Mouse (Mus musculus): ENCODE data around the gene Stim1.
A peak's percentile ranks its signal among the peaks of the same experiment; 100 is the strongest.

Gene Stim1

GRCm38 (mm10) chr7:102266401-102267042 is 1.1 kb upstream of the Stim1 start:
- Histone ChIP-seq H3K4me3 (replicated peaks; ENCODE audit: low read length) (peak overlapping the region; percentile 98), H3K36me3 (ENCODE audit: insufficient read depth, low read length) (no peaks in the 10 kb centered on the region), H3K9me3 (ENCODE audit: low read length) (no peaks in the 10 kb centered on the region), H3K27me3 (ENCODE audit: insufficient read depth, low read length) (peaks cover 38% of the 10 kb centered on the region), H3K4me1 (replicated peaks; ENCODE audit: low read depth, low read length) (peaks cover 21% of the 10 kb centered on the region)
- TF ChIP-seq POU5F1 (IDR thresholded peaks at IDR 0.05; ENCODE audit: borderline replicate concordance, low read length) (no peak), NANOG (IDR thresholded peaks at IDR 0.05; ENCODE audit: borderline replicate concordance, low read length) (no peak), CTCF (conservative IDR thresholded peaks at IDR 0.05; ENCODE audit: low read length) (no peak)

DNA sequence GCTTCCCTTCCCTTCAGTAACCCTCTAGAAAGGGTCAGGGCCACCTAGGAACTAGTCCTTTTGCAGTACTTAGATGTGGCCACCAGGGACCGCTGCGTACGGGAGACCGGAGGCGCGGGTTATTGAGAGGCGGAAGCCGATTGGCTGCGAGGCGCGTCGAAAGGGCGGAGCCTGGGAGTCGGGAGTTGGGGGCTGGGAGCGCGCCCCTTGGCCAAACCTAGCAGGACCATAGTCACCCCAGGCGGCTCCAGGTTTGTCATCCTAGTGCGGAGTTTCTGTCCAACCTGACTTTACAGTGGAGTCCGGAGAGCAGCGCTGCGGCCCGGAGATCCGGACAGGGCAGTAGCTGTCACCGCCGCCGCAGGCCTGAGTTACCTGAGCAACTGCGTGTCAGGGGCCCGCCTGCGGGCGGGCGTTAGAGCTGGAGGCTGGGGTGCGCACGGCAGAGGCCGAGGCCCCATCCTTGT is 460 bp upstream of the Stim1 start:
- H3K4me3 ChIP-seq (replicated peaks; ENCODE audit: low read length) = peak overlapping the region; percentile 98
- H3K36me3 ChIP-seq (ENCODE audit: insufficient read depth, low read length) = no peaks in the 10 kb centered on the region
- H3K9me3 ChIP-seq (ENCODE audit: low read length) = no peaks in the 10 kb centered on the region
- peaks cover 38% of the 10 kb centered on the region for H3K27me3 ChIP-seq (ENCODE audit: insufficient read depth, low read length)
- H3K4me1 ChIP-seq (replicated peaks; ENCODE audit: low read depth, low read length) = peaks cover 21% of the 10 kb centered on the region
- peak; percentile 77 for TF ChIP-seq CTCF (conservative IDR thresholded peaks at IDR 0.05; ENCODE audit: low read length)
- TF ChIP-seq POU5F1 (IDR thresholded peaks at IDR 0.05; ENCODE audit: borderline replicate concordance, low read length) = no peak
- TF ChIP-seq NANOG (IDR thresholded peaks at IDR 0.05; ENCODE audit: borderline replicate concordance, low read length) = no peak

- no peaks in the 10 kb centered on the region for H3K9me3 ChIP-seq (ENCODE audit: low read length)
- peaks cover 25% of the 10 kb centered on the region for H3K4me1 ChIP-seq (replicated peaks; ENCODE audit: low read depth, low read length)
- no peak for TF ChIP-seq NANOG (IDR thresholded peaks at IDR 0.05; ENCODE audit: borderline replicate concordance, low read length)
- H3K4me3 ChIP-seq (replicated peaks; ENCODE audit: low read length) = peak overlapping the region; percentile 98
- H3K36me3 ChIP-seq (ENCODE audit: insufficient read depth, low read length) = no peaks in the 10 kb centered on the region
- H3K27me3 ChIP-seq (ENCODE audit: insufficient read depth, low read length) = peaks cover 38% of the 10 kb centered on the region
Observed at GRCm38 (mm10) chr7:102268395-102268748, 766 bp downstream of the Stim1 start.

DNA sequence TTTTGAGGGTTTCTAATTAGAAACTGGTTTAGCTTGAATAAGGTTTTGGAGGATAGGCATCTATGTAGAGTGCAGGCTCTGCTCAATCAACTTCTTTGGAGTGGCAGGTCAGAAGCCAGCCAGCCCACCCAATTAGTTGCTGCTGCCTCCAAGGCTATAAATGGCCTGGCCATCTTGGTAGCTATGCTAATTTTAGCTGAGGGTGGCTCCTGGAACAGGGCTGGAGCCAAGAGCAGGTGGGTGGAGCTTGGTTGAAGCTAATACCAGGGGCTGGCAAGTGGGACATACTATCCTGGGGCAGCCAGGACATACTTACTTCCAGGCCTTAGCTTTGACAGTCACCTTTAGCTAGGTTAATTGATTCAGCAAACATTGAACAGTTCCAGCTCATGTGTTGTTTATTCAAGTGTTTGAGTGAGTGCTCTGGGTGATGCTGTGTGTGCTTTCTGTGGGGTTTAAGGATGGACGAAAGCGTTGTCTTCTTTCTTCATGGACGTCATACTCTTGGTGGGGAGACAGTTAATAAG is 4.9 kb downstream of the Stim1 start:
- H3K4me3 ChIP-seq (replicated peaks; ENCODE audit: low read length) = no peak overlapping the region
- peaks cover 24% of the 10 kb centered on the region for H3K27me3 ChIP-seq (ENCODE audit: insufficient read depth, low read length)
- TF ChIP-seq CTCF (conservative IDR thresholded peaks at IDR 0.05; ENCODE audit: low read length) (no peak), POU5F1 (IDR thresholded peaks at IDR 0.05; ENCODE audit: borderline replicate concordance, low read length) (no peak), NANOG (IDR thresholded peaks at IDR 0.05; ENCODE audit: borderline replicate concordance, low read length) (no peak)
- peaks cover 16% of the 10 kb centered on the region for H3K4me1 ChIP-seq (replicated peaks; ENCODE audit: low read depth, low read length)
- H3K36me3 ChIP-seq (ENCODE audit: insufficient read depth, low read length) = no peaks in the 10 kb centered on the region
- no peaks in the 10 kb centered on the region for H3K9me3 ChIP-seq (ENCODE audit: low read length)

DNA sequence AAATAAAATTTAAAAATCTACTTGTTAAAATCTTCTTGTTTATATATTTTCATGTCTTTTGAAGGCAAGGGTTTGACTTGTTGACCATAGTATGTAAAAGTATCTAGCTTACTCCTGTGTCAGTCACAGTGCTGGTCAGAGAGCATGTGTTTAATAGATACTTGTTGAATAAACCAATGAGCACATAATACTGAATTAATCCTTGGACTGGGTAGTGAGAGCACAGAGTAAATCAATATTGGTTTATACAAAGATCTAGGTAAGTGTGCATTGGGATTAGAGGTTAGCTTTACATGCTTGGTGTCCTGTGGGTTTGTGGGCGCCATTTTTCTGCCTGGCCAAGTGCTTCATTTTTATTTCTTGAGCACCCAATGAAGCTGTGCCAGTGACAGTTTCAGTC is 13.8 kb downstream of the Stim1 start:
- TF ChIP-seq NANOG (IDR thresholded peaks at IDR 0.05; ENCODE audit: borderline replicate concordance, low read length) (no peak), CTCF (conservative IDR thresholded peaks at IDR 0.05; ENCODE audit: low read length) (no peak), POU5F1 (IDR thresholded peaks at IDR 0.05; ENCODE audit: borderline replicate concordance, low read length) (no peak)
- Histone ChIP-seq H3K27me3 (ENCODE audit: insufficient read depth, low read length) (no peaks in the 10 kb centered on the region), H3K9me3 (ENCODE audit: low read length) (no peaks in the 10 kb centered on the region), H3K4me3 (replicated peaks; ENCODE audit: low read length) (no peak overlapping the region), H3K4me1 (replicated peaks; ENCODE audit: low read depth, low read length) (no peaks in the 10 kb centered on the region), H3K36me3 (ENCODE audit: insufficient read depth, low read length) (no peaks in the 10 kb centered on the region)

DNA sequence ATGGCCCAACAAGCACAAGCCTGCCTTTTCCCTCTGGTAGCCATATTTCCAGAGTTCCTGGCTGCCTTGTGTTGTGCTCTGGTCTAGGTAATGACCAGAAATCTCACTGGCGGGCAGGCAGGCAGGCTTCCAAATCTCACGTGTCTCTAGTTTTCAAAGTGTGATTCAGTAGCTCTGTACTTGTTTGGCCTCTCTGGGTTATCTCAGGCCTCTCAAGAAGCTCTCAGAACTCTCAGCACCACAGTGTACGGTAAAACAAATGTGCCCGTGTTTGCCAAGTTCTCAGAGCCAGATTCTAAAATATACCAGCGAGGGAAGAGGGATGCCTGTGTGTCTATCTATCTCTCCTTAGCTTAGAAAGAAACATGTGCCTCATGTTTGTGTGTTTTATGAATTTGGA is 14.7 kb downstream of the Stim1 start:
- no peak for TF ChIP-seq CTCF (conservative IDR thresholded peaks at IDR 0.05; ENCODE audit: low read length)
- no peak for TF ChIP-seq NANOG (IDR thresholded peaks at IDR 0.05; ENCODE audit: borderline replicate concordance, low read length)
- no peaks in the 10 kb centered on the region for H3K4me1 ChIP-seq (replicated peaks; ENCODE audit: low read depth, low read length)
- H3K27me3 ChIP-seq (ENCODE audit: insufficient read depth, low read length) = no peaks in the 10 kb centered on the region
- no peaks in the 10 kb centered on the region for H3K36me3 ChIP-seq (ENCODE audit: insufficient read depth, low read length)
- no peaks in the 10 kb centered on the region for H3K9me3 ChIP-seq (ENCODE audit: low read length)
- H3K4me3 ChIP-seq (replicated peaks; ENCODE audit: low read length) = no peak overlapping the region

- Histone ChIP-seq H3K36me3 (ENCODE audit: insufficient read depth, low read length) (no peaks in the 10 kb centered on the region), H3K4me3 (replicated peaks; ENCODE audit: low read length) (peak overlapping the region; percentile 56), H3K27me3 (ENCODE audit: insufficient read depth, low read length) (no peaks in the 10 kb centered on the region), H3K4me1 (replicated peaks; ENCODE audit: low read depth, low read length) (peaks cover 3% of the 10 kb centered on the region), H3K9me3 (ENCODE audit: low read length) (no peaks in the 10 kb centered on the region)
- TF ChIP-seq CTCF (conservative IDR thresholded peaks at IDR 0.05; ENCODE audit: low read length) = no peak
- TF ChIP-seq POU5F1 (IDR thresholded peaks at IDR 0.05; ENCODE audit: borderline replicate concordance, low read length) = no peak
- no peak for TF ChIP-seq NANOG (IDR thresholded peaks at IDR 0.05; ENCODE audit: borderline replicate concordance, low read length)
Observed at GRCm38 (mm10) chr7:102289466-102289865, 21.9 kb downstream of the Stim1 start.

DNA sequence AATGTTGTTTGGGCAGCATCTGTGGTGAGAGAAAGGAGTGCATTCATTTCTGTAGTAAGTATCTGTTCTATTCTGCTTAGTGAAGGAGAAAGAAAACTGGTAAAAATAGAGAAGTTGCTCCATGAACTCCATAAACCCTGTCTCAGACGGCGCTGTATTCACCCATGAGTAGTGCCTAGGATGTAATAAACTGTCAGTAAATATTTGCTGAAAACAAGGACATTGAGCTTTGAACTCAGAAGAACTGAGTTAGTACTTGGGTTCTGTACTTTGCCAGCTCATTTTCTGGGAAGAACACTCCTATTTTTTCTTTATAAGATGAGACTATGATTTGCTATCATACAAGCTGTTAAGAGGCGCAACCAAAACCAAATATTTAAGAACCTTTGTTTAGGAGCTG is 24.6 kb downstream of the Stim1 start:
- no peak overlapping the region for H3K4me3 ChIP-seq (replicated peaks; ENCODE audit: low read length)
- H3K4me1 ChIP-seq (replicated peaks; ENCODE audit: low read depth, low read length) = peaks cover 3% of the 10 kb centered on the region
- TF ChIP-seq POU5F1 (IDR thresholded peaks at IDR 0.05; ENCODE audit: borderline replicate concordance, low read length) (no peak), CTCF (conservative IDR thresholded peaks at IDR 0.05; ENCODE audit: low read length) (no peak), NANOG (IDR thresholded peaks at IDR 0.05; ENCODE audit: borderline replicate concordance, low read length) (no peak)
- no peaks in the 10 kb centered on the region for H3K27me3 ChIP-seq (ENCODE audit: insufficient read depth, low read length)
- no peaks in the 10 kb centered on the region for H3K36me3 ChIP-seq (ENCODE audit: insufficient read depth, low read length)
- H3K9me3 ChIP-seq (ENCODE audit: low read length) = no peaks in the 10 kb centered on the region

- H3K9me3 ChIP-seq (ENCODE audit: low read length) = no peaks in the 10 kb centered on the region
- no peak overlapping the region for H3K4me3 ChIP-seq (replicated peaks; ENCODE audit: low read length)
- TF ChIP-seq POU5F1 (IDR thresholded peaks at IDR 0.05; ENCODE audit: borderline replicate concordance, low read length) (no peak), CTCF (conservative IDR thresholded peaks at IDR 0.05; ENCODE audit: low read length) (no peak), NANOG (IDR thresholded peaks at IDR 0.05; ENCODE audit: borderline replicate concordance, low read length) (no peak)
- H3K4me1 ChIP-seq (replicated peaks; ENCODE audit: low read depth, low read length) = peaks cover 3% of the 10 kb centered on the region
- no peaks in the 10 kb centered on the region for H3K27me3 ChIP-seq (ENCODE audit: insufficient read depth, low read length)
- H3K36me3 ChIP-seq (ENCODE audit: insufficient read depth, low read length) = no peaks in the 10 kb centered on the region
Observed at GRCm38 (mm10) chr7:102293234-102293633, 25.6 kb downstream of the Stim1 start.
